Mouse (Mus musculus): ENCODE data around the gene Alb. TPM values are rescaled to one million over a fixed set of nuclear protein-coding genes. Genes with fewer than 3 reads are reported as not detected.
A peak's percentile ranks its signal among the peaks of the same experiment; 100 is the strongest.

The Alb gene
- 4,949 and 6,319 TPM in 2 replicates for polyA plus RNA-seq (2015; fragmentation: Nextera tagmentation; extraction: Ambion mirVana)

- peak; percentile 42; the same call in 1 of the 2 replicates for ATAC-seq (ENCODE audit: insufficient read depth)
- H3K27ac ChIP-seq (replicated peaks), result peak within 1 kb of the TSS; percentile 51; the same call in 1 of the 2 replicates
- no peaks in the 10 kb centered on the region for H3K27me3 ChIP-seq
- H3K4me2 ChIP-seq, result no peak within 1 kb of the TSS
- H3K9me3 ChIP-seq (replicated peaks), result no peaks in the 10 kb centered on the region
- no peaks in the 10 kb centered on the region for H3K36me3 ChIP-seq (replicated peaks)
- WGBS (ENCODE audit: insufficient replicate concordance), result 63% methylated on average over 8 of the region's 8 CpGs
- H3K4me1 ChIP-seq (replicated peaks), result no peaks in the 10 kb centered on the region
- H3K4me3 ChIP-seq (replicated peaks), result 0 out of 2 replicates have a peak within 1 kb of the TSS, but pooled peaks have one; percentile 12
- H3K9ac ChIP-seq, result no peak within 1 kb of the TSS
Observed at GRCm38 (mm10) chr5:90460619-90461018, at the start of gene Alb. TSS of gene Alb (plus strand) at chr5:90460897.

GRCm38 (mm10) chr5:90414142-90414924 is 46.4 kb upstream of the Alb start:
- WGBS (ENCODE audit: insufficient replicate concordance), result 27% methylated on average over 8 of the region's 8 CpGs
- ATAC-seq (ENCODE audit: insufficient read depth), result peak; percentile 76
- Histone ChIP-seq H3K4me2 (peak overlapping the region; percentile 26; the same call in 1 of the 2 replicates), H3K4me1 (replicated peaks) (peaks cover 3% of the 10 kb centered on the region; the same call in 1 of the 2 replicates), H3K36me3 (replicated peaks) (no peaks in the 10 kb centered on the region), H3K9ac (no peak overlapping the region), H3K27ac (replicated peaks) (peak overlapping the region; percentile 77), H3K27me3 (no peaks in the 10 kb centered on the region), H3K4me3 (replicated peaks) (no peak overlapping the region), H3K9me3 (replicated peaks) (no peaks in the 10 kb centered on the region)

- Histone ChIP-seq H3K4me3 (replicated peaks) (no peak overlapping the region), H3K27me3 (no peaks in the 10 kb centered on the region), H3K4me1 (replicated peaks) (peaks cover 3% of the 10 kb centered on the region; the same call in 1 of the 2 replicates), H3K4me2 (peak overlapping the region; percentile 26), H3K36me3 (replicated peaks) (no peaks in the 10 kb centered on the region), H3K9ac (no peak overlapping the region), H3K27ac (replicated peaks) (peak overlapping the region; percentile 77), H3K9me3 (replicated peaks) (no peaks in the 10 kb centered on the region)
- no peak for ATAC-seq (ENCODE audit: insufficient read depth)
- 8% methylated on average over 6 of the region's 6 CpGs for WGBS (ENCODE audit: insufficient replicate concordance)
Observed at GRCm38 (mm10) chr5:90414925-90415295, 45.8 kb upstream of the Alb start.

GRCm38 (mm10) chr5:90424625-90425024 is 36.1 kb upstream of the Alb start:
- no peak overlapping the region for H3K9ac ChIP-seq
- H3K4me3 ChIP-seq (replicated peaks), result no peak overlapping the region
- H3K27me3 ChIP-seq, result no peaks in the 10 kb centered on the region
- H3K4me2 ChIP-seq, result no peak overlapping the region
- no peaks in the 10 kb centered on the region; the same call in 1 of the 2 replicates for H3K4me1 ChIP-seq (replicated peaks)
- no peaks in the 10 kb centered on the region for H3K9me3 ChIP-seq (replicated peaks)
- H3K36me3 ChIP-seq (replicated peaks), result no peaks in the 10 kb centered on the region
- no peak for ATAC-seq (ENCODE audit: insufficient read depth)
- 50% methylated on average over 5 of the region's 5 CpGs for WGBS (ENCODE audit: insufficient replicate concordance)
- no peak overlapping the region for H3K27ac ChIP-seq (replicated peaks)

GRCm38 (mm10) chr5:90425191-90425590 is 35.5 kb upstream of the Alb start:
- Histone ChIP-seq H3K4me3 (replicated peaks) (no peak overlapping the region), H3K27me3 (no peaks in the 10 kb centered on the region), H3K27ac (replicated peaks) (no peak overlapping the region), H3K4me1 (replicated peaks) (no peaks in the 10 kb centered on the region; the same call in 1 of the 2 replicates), H3K36me3 (replicated peaks) (no peaks in the 10 kb centered on the region), H3K9me3 (replicated peaks) (no peaks in the 10 kb centered on the region), H3K4me2 (no peak overlapping the region), H3K9ac (no peak overlapping the region)
- 49% methylated on average over 3 of the region's 3 CpGs for WGBS (ENCODE audit: insufficient replicate concordance)
- no peak for ATAC-seq (ENCODE audit: insufficient read depth)

- no peaks in the 10 kb centered on the region for H3K27me3 ChIP-seq
- H3K36me3 ChIP-seq (replicated peaks), result no peaks in the 10 kb centered on the region
- H3K4me1 ChIP-seq (replicated peaks), result no peaks in the 10 kb centered on the region; the same call in 1 of the 2 replicates
- H3K9ac ChIP-seq, result no peak overlapping the region
- no peak overlapping the region for H3K4me2 ChIP-seq
- no peaks in the 10 kb centered on the region for H3K9me3 ChIP-seq (replicated peaks)
- H3K4me3 ChIP-seq (replicated peaks), result no peak overlapping the region
- 48% methylated on average over 9 of the region's 9 CpGs for WGBS (ENCODE audit: insufficient replicate concordance)
- ATAC-seq (ENCODE audit: insufficient read depth), result peak; percentile 89
- H3K27ac ChIP-seq (replicated peaks), result no peak overlapping the region
Observed at GRCm38 (mm10) chr5:90431053-90431452, 29.6 kb upstream of the Alb start.

GRCm38 (mm10) chr5:90439157-90439556 is 21.5 kb upstream of the Alb start:
- H3K9me3 ChIP-seq (replicated peaks), result no peaks in the 10 kb centered on the region
- H3K27me3 ChIP-seq, result no peaks in the 10 kb centered on the region
- H3K4me2 ChIP-seq, result no peak overlapping the region
- ATAC-seq (ENCODE audit: insufficient read depth), result peak; percentile 75
- peaks cover 7% of the 10 kb centered on the region for H3K4me1 ChIP-seq (replicated peaks)
- H3K36me3 ChIP-seq (replicated peaks), result no peaks in the 10 kb centered on the region
- no peak overlapping the region for H3K9ac ChIP-seq
- H3K27ac ChIP-seq (replicated peaks), result peak overlapping the region; percentile 75
- WGBS (ENCODE audit: insufficient replicate concordance), result 46% methylated on average over 4 of the region's 4 CpGs
- no peak overlapping the region for H3K4me3 ChIP-seq (replicated peaks)

GRCm38 (mm10) chr5:90447577-90447976 is 13.1 kb upstream of the Alb start:
- H3K4me2 ChIP-seq, result no peak overlapping the region
- H3K9me3 ChIP-seq (replicated peaks), result no peaks in the 10 kb centered on the region
- no peaks in the 10 kb centered on the region for H3K27me3 ChIP-seq
- H3K9ac ChIP-seq, result no peak overlapping the region
- peak overlapping the region; percentile 78 for H3K27ac ChIP-seq (replicated peaks)
- WGBS (ENCODE audit: insufficient replicate concordance), result 53% methylated on average over 3 of the region's 3 CpGs
- no peaks in the 10 kb centered on the region for H3K36me3 ChIP-seq (replicated peaks)
- ATAC-seq (ENCODE audit: insufficient read depth), result peak; percentile 87
- no peaks in the 10 kb centered on the region for H3K4me1 ChIP-seq (replicated peaks)
- no peak overlapping the region for H3K4me3 ChIP-seq (replicated peaks)

- H3K27ac ChIP-seq (replicated peaks), result peak overlapping the region; percentile 59; the same call in 1 of the 2 replicates
- ATAC-seq (ENCODE audit: insufficient read depth), result peak; percentile 59
- H3K4me2 ChIP-seq, result no peak overlapping the region
Observed at GRCm38 (mm10) chr5:90449961-90450360, 10.7 kb upstream of the Alb start.

GRCm38 (mm10) chr5:90452711-90453110 is 8.0 kb upstream of the Alb start:
- Histone ChIP-seq H3K9ac (no peak overlapping the region), H3K27me3 (no peaks in the 10 kb centered on the region), H3K9me3 (replicated peaks) (no peaks in the 10 kb centered on the region), H3K36me3 (replicated peaks) (no peaks in the 10 kb centered on the region), H3K27ac (replicated peaks) (no peak overlapping the region), H3K4me1 (replicated peaks) (no peaks in the 10 kb centered on the region), H3K4me2 (no peak overlapping the region), H3K4me3 (replicated peaks) (no peak overlapping the region)
- no peak for ATAC-seq (ENCODE audit: insufficient read depth)
- 40% methylated on average over 4 of the region's 4 CpGs for WGBS (ENCODE audit: insufficient replicate concordance)

More at GRCm38 (mm10) chr5:90449961-90450360, 10.7 kb upstream of the Alb start:
- Histone ChIP-seq H3K9ac (no peak overlapping the region), H3K27me3 (no peaks in the 10 kb centered on the region), H3K4me3 (replicated peaks) (no peak overlapping the region), H3K36me3 (replicated peaks) (no peaks in the 10 kb centered on the region), H3K4me1 (replicated peaks) (no peaks in the 10 kb centered on the region), H3K9me3 (replicated peaks) (no peaks in the 10 kb centered on the region)
- WGBS (ENCODE audit: insufficient replicate concordance), result 62% methylated on average over 5 of the region's 5 CpGs

- Histone ChIP-seq H3K4me3 (replicated peaks) (no peak overlapping the region), H3K9ac (no peak overlapping the region), H3K4me2 (no peak overlapping the region), H3K27me3 (no peaks in the 10 kb centered on the region), H3K36me3 (replicated peaks) (no peaks in the 10 kb centered on the region), H3K4me1 (replicated peaks) (no peaks in the 10 kb centered on the region), H3K27ac (replicated peaks) (no peak overlapping the region), H3K9me3 (replicated peaks) (no peaks in the 10 kb centered on the region)
- 38% methylated on average over 1 of the region's 1 CpGs for WGBS (ENCODE audit: insufficient replicate concordance)
- ATAC-seq (ENCODE audit: insufficient read depth), result no peak
Observed at GRCm38 (mm10) chr5:90457241-90457640, 3.5 kb upstream of the Alb start.

Data from liver, embryonic 15.5 days (tissue).